Mouse (Mus musculus) liver, postnatal 0 days (tissue): Measurements from ENCODE around the gene Slc27a2. TPM values are rescaled to one million over a fixed set of nuclear protein-coding genes. Genes with fewer than 3 reads are reported as not detected.
"Not testable (repeated sequence)": the region's sequence is repeated elsewhere in the genome, so short reads cannot be mapped to it uniquely, and the experiment has no call there.

Experiments used
- ATAC-seq: fragments of 200-750 bp; cut with Nextera tagmentation; 2 replicates; pipeline ENCODE4 v1.8.0; 2017; ENCODE audit warnings: mild to moderate bottlenecking, moderate library complexity
- DNase-seq: peaks from one replicate; pipeline ENCODE4 v3.0.0-alpha.2; 2016
- H3K27ac ChIP-seq: fragments of 300-500 bp; sonication (generic); 2 replicates; pipeline ENCODE4 v1.5.1; 2014; ENCODE audit warnings: antibody characterized with exemption, moderate library complexity, mild to moderate bottlenecking, low read depth
- H3K27me3 ChIP-seq: fragments of 300-500 bp; sonication (generic); 2 replicates; pipeline ENCODE4 v1.6.1; 2014; ENCODE audit warnings: low read length, control low read depth, mixed read lengths; ENCODE audit not compliant: insufficient read depth
- H3K36me3 ChIP-seq: fragments of 300-500 bp; sonication (generic); replicated peaks from 2 replicates; pipeline ENCODE4 v1.6.1; 2014; ENCODE audit warnings: mild to moderate bottlenecking, control low read depth, low read length, moderate library complexity, mixed read lengths; ENCODE audit not compliant: insufficient read depth
- H3K4me1 ChIP-seq: fragments of 300-500 bp; sonication (generic); 2 replicates; pipeline ENCODE4 v1.6.1; 2014; ENCODE audit warnings: antibody characterized with exemption, mild to moderate bottlenecking, control low read depth; ENCODE audit not compliant: insufficient read depth
- H3K4me2 ChIP-seq: fragments of 300-500 bp; sonication (generic); 2 replicates; pipeline ENCODE4 v1.6.1; 2014; ENCODE audit warnings: low read depth, mild to moderate bottlenecking, low read length, moderate library complexity, mixed read lengths
- H3K4me3 ChIP-seq: fragments of 300-500 bp; sonication (generic); 2 replicates; pipeline ENCODE4 v1.5.1; 2014; ENCODE audit warnings: low read depth, low read length
- H3K9ac ChIP-seq: fragments of 300-500 bp; sonication (generic); replicated peaks from 2 replicates; pipeline ENCODE4 v1.6.1; 2014; ENCODE audit warnings: mild to moderate bottlenecking, moderate library complexity
- H3K9me3 ChIP-seq: fragments of 300-500 bp; sonication (generic); 2 replicates; pipeline ENCODE4 v1.6.1; 2016; ENCODE audit warnings: mild to moderate bottlenecking, control low read depth, low read length, mixed read lengths
- CTCF ChIP-seq: sonication (generic); IDR thresholded peaks from 2 replicates; pipeline ENCODE4 v1.5.1; 2016; ENCODE audit warnings: antibody characterized with exemption, low read depth
- EP300 ChIP-seq: IDR thresholded peaks from 2 replicates; pipeline ENCODE4 v1.6.1; 2016; ENCODE audit warnings: antibody characterized with exemption, low read depth, mild to moderate bottlenecking
- WGBS: fragments of 180-500 bp; shearing (Covaris S2); extraction: QIAGEN DNeasy Blood & Tissue Kit; methylation state at CpG from one replicate; pipeline ENCODE4 v1.1.7; 2014; ENCODE audit not compliant: insufficient replicate concordance; 5-methylcytosine and 5-hydroxymethylcytosine counted together
- polyA plus RNA-seq: library from polyadenylated mRNA; unstranded; fragments of >200 nt; fragmentation: Nextera tagmentation; extraction: Ambion mirVana; gene quantifications from 2 replicates; pipeline ENCODE4 v1.2.1, GENCODE M21; 2015

Gene Slc27a2
- polyA plus RNA-seq, 1 experiment from 2014 or later = 1,036 TPM

DNA sequence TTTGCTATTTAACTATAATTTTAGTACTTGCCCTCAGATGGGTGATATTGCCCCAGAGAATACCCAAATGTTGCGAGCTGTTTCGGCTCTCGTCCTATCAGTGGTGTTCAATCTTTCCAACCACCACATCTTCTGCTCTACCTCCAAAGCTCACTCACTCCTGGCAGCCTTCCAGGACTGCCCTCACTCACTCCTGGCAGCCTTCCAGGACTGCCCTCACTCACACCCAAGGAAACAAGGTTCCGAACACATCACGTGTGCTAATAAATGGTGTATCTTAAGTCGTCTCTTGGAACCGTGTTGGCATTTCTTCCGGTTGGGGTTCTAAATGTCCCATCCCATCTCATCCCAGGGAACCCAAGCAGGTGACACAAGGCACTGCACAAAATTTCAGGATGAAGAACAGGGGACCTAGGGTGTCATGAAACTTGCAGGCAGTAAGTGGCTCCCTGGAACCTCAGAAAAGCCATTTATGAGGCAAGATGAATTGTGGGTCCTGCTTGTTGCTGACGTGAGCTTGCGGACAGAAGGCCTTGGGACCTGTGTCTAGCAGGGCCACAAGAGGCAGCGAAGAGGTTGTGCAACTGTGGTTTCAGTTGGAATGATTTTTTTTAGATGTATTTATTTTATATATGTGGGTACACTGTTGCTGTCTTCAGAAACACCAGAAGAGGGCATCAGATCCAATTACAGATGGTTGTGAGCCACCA, 32.2 kb upstream of the Slc27a2 start:
- no peak overlapping the region for H3K4me2 ChIP-seq
- ATAC-seq (no peak), DNase-seq (no peak)
- H3K9ac ChIP-seq = no peak overlapping the region
- H3K9me3 ChIP-seq = no peaks in the 10 kb centered on the region
- H3K27ac ChIP-seq = no peak overlapping the region
- H3K36me3 ChIP-seq = no peaks in the 10 kb centered on the region
- H3K4me3 ChIP-seq = no peak overlapping the region
- H3K4me1 ChIP-seq = peaks cover 2% of the 10 kb centered on the region; the same call in 1 of the 2 replicates
- no peaks in the 10 kb centered on the region for H3K27me3 ChIP-seq
- 64% methylated on average over 11 of the region's 11 CpGs for WGBS
- TF ChIP-seq CTCF = 0 out of 2 replicates have a peak, but pooled peaks have one; percentile 4
- no peak for TF ChIP-seq EP300

DNA sequence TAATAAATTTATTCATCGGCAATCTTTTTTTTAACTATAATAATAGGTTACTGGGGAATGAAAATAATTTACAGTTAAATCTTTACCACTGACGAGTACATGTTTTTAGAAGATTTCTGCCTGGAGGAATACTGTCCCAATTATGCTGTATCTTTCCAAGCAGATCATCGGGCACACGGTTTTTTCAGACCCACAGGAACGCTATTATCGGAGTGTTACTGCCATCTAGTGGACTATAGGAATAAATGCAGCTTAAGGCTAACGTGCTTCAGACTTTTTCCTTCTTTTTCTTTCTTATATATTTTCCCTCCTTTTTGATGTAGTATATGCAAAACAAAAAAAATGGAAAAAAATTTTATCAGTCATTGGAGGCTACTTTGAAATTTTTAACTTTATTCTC, 31.4 kb upstream of the Slc27a2 start:
- no peaks in the 10 kb centered on the region for H3K36me3 ChIP-seq
- H3K4me3 ChIP-seq = no peak overlapping the region
- H3K27me3 ChIP-seq = no peaks in the 10 kb centered on the region
- peaks cover 2% of the 10 kb centered on the region; the same call in 1 of the 2 replicates for H3K4me1 ChIP-seq
- no peak for TF ChIP-seq EP300
- TF ChIP-seq CTCF = peak; percentile 82
- DNase-seq = no peak
- 13% methylated on average over 7 of the region's 7 CpGs for WGBS
- no peaks in the 10 kb centered on the region for H3K9me3 ChIP-seq
- H3K9ac ChIP-seq = no peak overlapping the region
- 0 out of 2 replicates have a peak, but pooled peaks have one; percentile 41 for ATAC-seq
- H3K27ac ChIP-seq = no peak overlapping the region
- no peak overlapping the region for H3K4me2 ChIP-seq

DNA sequence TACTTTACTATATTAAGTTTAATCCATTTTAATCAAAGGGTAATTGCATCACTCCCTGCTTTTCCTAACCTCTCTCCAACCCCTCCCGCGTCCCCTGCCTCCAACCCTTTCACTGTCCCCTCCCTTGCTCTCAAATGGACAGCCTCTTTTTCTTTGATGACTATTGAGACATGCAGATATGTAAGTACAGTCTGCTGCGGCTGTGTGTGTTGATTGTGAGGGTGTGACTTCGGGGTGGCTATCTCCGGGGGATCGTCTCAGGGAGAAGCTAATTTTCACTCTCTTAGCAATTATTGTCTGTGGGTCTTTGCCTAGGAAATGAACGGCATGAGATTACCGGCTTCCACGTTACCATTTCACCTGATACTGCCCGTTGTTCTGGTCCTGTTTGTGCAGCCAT, 30.7 kb upstream of the Slc27a2 start:
- H3K9me3 ChIP-seq = no peaks in the 10 kb centered on the region
- H3K36me3 ChIP-seq = no peaks in the 10 kb centered on the region
- no peaks in the 10 kb centered on the region for H3K27me3 ChIP-seq
- ATAC-seq = no peak
- TF ChIP-seq CTCF (no peak), EP300 (no peak)
- DNase-seq = no peak
- WGBS = 68% methylated on average over 10 of the region's 10 CpGs
- H3K4me3 ChIP-seq = no peak overlapping the region
- peaks cover 2% of the 10 kb centered on the region; the same call in 1 of the 2 replicates for H3K4me1 ChIP-seq
- H3K4me2 ChIP-seq = no peak overlapping the region
- H3K9ac ChIP-seq = no peak overlapping the region
- no peak overlapping the region for H3K27ac ChIP-seq

DNA sequence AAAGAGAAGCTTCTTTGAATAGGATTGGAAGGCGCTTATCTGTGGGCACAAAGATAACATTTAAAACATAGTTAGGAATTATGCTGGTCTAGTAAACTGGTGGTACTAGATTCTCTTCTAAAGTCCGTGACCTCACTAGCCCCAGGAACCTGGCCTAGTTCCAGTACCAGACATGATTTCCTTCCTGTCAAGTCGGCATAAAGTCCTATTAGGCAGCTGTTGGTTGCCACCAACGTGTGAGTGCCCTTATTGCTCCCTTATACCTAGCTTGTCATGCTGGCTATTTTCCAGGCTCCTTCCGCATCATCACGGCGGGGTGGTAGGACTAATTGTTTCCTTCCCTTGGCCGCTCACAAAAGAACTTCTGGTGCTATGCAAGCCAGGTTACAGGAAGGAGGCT, 30.2 kb upstream of the Slc27a2 start:
- H3K27ac ChIP-seq = no peak overlapping the region
- peaks cover 2% of the 10 kb centered on the region; the same call in 1 of the 2 replicates for H3K4me1 ChIP-seq
- H3K4me3 ChIP-seq = no peak overlapping the region
- H3K9ac ChIP-seq = no peak overlapping the region
- whole genome bisulfite sequencing = 57% methylated on average over 8 of the region's 8 CpGs
- no peak overlapping the region for H3K4me2 ChIP-seq
- H3K36me3 ChIP-seq = no peaks in the 10 kb centered on the region
- ATAC-seq = no peak
- DNase-seq = no peak
- no peak for TF ChIP-seq EP300
- TF ChIP-seq CTCF = no peak
- no peaks in the 10 kb centered on the region for H3K27me3 ChIP-seq
- H3K9me3 ChIP-seq = no peaks in the 10 kb centered on the region

DNA sequence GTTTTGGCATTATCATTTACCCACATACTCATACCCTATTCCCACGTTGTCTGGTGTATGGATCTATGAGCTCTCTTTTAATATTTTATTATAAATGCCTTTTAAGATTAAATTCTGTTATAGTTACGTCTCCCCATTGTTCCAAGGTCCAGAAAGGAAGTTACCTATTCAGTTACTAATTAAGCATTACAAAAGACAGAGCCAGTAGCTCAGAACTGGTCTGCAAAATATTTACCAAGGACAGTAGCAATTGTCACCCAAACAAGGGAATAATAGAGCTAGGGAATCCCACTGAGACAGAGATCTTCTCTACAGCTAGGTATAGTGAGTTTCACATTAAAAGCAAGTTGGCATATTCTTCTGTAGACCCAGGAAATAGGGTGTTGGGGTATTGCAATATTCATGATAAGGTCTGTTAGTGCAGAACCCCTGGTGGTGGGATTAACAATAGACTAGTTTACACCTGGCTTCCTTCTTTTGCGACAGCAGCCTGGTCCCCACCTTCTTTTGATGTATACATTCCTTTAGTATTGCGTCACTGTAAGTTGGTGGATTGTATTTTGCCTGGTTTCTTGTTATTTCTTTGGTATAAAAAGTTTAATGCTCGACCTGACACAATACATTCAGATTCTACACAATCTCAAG, 29.0 kb upstream of the Slc27a2 start:
- not testable (repeated sequence) for ATAC-seq, H3K4me3 ChIP-seq, H3K4me2 ChIP-seq, H3K9me3 ChIP-seq, H3K9ac ChIP-seq, H3K4me1 ChIP-seq, H3K36me3 ChIP-seq, H3K27me3 ChIP-seq, DNase-seq
- 54% methylated on average over 5 of the region's 5 CpGs for WGBS
- H3K27ac ChIP-seq = peak overlapping the region; percentile 60; the same call in 1 of the 2 replicates

DNA sequence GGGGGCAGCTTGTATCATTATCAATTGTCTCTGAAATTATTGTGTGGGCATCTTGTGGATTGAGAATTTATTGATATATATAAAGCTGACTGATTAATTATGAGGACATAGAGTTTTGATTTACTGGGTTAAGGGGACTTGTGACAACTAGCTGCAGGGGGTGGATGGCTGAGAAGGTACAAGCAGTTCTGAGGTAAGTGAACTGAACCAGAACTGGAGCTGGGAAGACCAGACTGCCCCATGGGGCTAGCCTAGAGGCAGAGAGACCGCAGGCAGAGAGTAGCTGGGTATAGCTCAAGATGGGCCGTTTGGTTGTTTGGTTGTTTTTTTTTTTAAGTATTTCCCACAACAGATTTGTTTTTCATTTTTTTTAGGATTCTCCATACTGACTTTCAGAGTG, 27.9 kb upstream of the Slc27a2 start:
- DNase-seq (no peak), ATAC-seq (no peak)
- Histone ChIP-seq H3K27ac (no peak overlapping the region), H3K27me3 (no peaks in the 10 kb centered on the region), H3K4me1 (peaks cover 2% of the 10 kb centered on the region; the same call in 1 of the 2 replicates), H3K4me3 (no peak overlapping the region), H3K36me3 (no peaks in the 10 kb centered on the region), H3K9ac (no peak overlapping the region), H3K9me3 (no peaks in the 10 kb centered on the region), H3K4me2 (no peak overlapping the region)
- TF ChIP-seq EP300 = no peak
- TF ChIP-seq CTCF = no peak
- 70% methylated on average over 2 of the region's 2 CpGs for WGBS
